ENCODE assay signal across 13 mouse cellular contexts in the genomic region with DNA sequence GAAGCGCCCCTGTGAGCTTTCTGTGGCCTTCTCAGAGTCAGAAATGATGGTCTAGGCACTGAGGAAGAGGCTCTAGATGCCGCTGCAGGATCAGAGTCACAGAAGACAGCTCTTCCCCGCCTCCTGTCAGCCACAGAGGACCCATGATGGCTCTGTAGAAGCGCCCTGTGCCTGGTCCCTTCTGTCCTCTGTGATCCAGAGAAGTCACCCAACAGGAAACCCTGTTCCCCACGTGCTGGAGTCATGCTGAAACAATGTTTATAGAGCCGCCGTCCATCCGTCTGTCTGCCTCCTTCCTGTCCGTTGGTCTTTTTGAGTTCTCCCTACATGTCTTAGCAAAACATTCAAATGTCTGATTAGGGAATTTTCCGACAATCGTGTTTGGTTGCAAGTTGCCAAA. TPM values are rescaled to one million over a fixed set of nuclear protein-coding genes. Genes with fewer than 3 reads are reported as not detected.
A peak's percentile ranks its signal among the peaks of the same experiment; 100 is the strongest.
DNase-seq lines count a peak whose midpoint lies in the region; ATAC-seq and TF ChIP-seq lines count a peak whose summit lies in the region.
"Had no signal": no experiment of that assay in that cellular context is flagged by ENCODE, and none has a peak within 500 bp of the region (broad histone marks: within the 10 kb centered on the region; RNA-seq: fewer than 3 reads in every experiment).

No protein-coding gene starts in this region.

- no peak overlapping the region for H3K9ac ChIP-seq in embryonic facial prominence, embryonic 13.5 days
- no peak overlapping the region for H3K9ac ChIP-seq in heart, embryonic 13.5 days
- H3K9ac ChIP-seq in liver, embryonic 16.5 days (ENCODE audit: low read depth, low read length): no peak overlapping the region

- H3K4me3 ChIP-seq in embryonic facial prominence, embryonic 13.5 days: no peak overlapping the region
- H3K4me3 ChIP-seq in embryonic facial prominence, embryonic 10.5 days: no peak overlapping the region
- no peak overlapping the region for H3K4me3 ChIP-seq in layer of hippocampus, adult 2 months
- no peak overlapping the region for H3K4me3 ChIP-seq in heart, embryonic 13.5 days
- H3K4me3 ChIP-seq in liver, embryonic 16.5 days (ENCODE audit: low read depth, low read length): no peak overlapping the region
- H3K4me3 ChIP-seq: erythroblast, embryonic 14.5 days had no signal

- no peak for DNase-seq in embryonic facial prominence, embryonic 10.5 days (ENCODE audit: low spot score)
- no peak for DNase-seq in layer of hippocampus, adult 2 months (ENCODE audit: low spot score in 2 of 2)
- no peak for DNase-seq in layer of hippocampus, postnatal 25 days (ENCODE audit: extremely low spot score in 1 of 2, low spot score in 1 of 2)
- no peak for DNase-seq in cerebellum, postnatal 10 days
- DNase-seq in thymus, postnatal 36 days: no peak
- DNase-seq: adrenal gland, postnatal 10 days; right cerebral cortex, adult 18-20 months had no signal

- ATAC-seq in embryonic facial prominence, embryonic 13.5 days (ENCODE audit: insufficient number of reproducible peaks, insufficient read depth, low FRiP score, low TSS enrichment, low read depth): no peak
- no peak for ATAC-seq in heart, embryonic 13.5 days (ENCODE audit: extremely low read depth, insufficient number of reproducible peaks, low FRiP score, low TSS enrichment)
- ATAC-seq in liver, embryonic 16.5 days (ENCODE audit: low read depth): no peak

- no peaks in the 10 kb centered on the region for H3K27me3 ChIP-seq in embryonic facial prominence, embryonic 13.5 days
- no peaks in the 10 kb centered on the region for H3K27me3 ChIP-seq in embryonic facial prominence, embryonic 10.5 days (replicated peaks; ENCODE audit: low read depth, poor library complexity, severe bottlenecking)
- H3K27me3 ChIP-seq in heart, embryonic 13.5 days (replicated peaks): no peaks in the 10 kb centered on the region
- no peaks in the 10 kb centered on the region for H3K27me3 ChIP-seq in liver, embryonic 16.5 days (ENCODE audit: control insufficient read depth, insufficient read depth, low read depth, low read length)

- peaks cover 87% of the 10 kb centered on the region for H3K36me3 ChIP-seq in embryonic facial prominence, embryonic 13.5 days
- H3K36me3 ChIP-seq in embryonic facial prominence, embryonic 10.5 days (replicated peaks): peaks cover 99% of the 10 kb centered on the region
- peaks cover 76% of the 10 kb centered on the region for H3K36me3 ChIP-seq in heart, embryonic 13.5 days
- H3K36me3 ChIP-seq in liver, embryonic 16.5 days (ENCODE audit: control insufficient read depth, insufficient read depth): peaks cover 43% of the 10 kb centered on the region

- 82% methylated on average over 11 of the region's 11 CpGs for WGBS in embryonic facial prominence, embryonic 13.5 days
- 85% methylated on average over 11 of the region's 11 CpGs for WGBS in embryonic facial prominence, embryonic 10.5 days
- WGBS in heart, embryonic 13.5 days: 66% methylated on average over 11 of the region's 11 CpGs
- WGBS in liver, embryonic 16.5 days (ENCODE audit: insufficient replicate concordance): 44% methylated on average over 11 of the region's 11 CpGs

- TF ChIP-seq CTCF in layer of hippocampus, adult 2 months (conservative IDR thresholded peaks at IDR 0.05): no peak

- peaks cover 2% of the 10 kb centered on the region; the same call in 1 of the 2 replicates for H3K9me3 ChIP-seq in embryonic facial prominence, embryonic 13.5 days
- peaks cover 7% of the 10 kb centered on the region; the same call in 1 of the 2 replicates for H3K9me3 ChIP-seq in embryonic facial prominence, embryonic 10.5 days
- H3K9me3 ChIP-seq in heart, embryonic 13.5 days: no peaks in the 10 kb centered on the region
- H3K9me3 ChIP-seq in liver, embryonic 16.5 days (replicated peaks; ENCODE audit: control insufficient read depth, low read length): no peaks in the 10 kb centered on the region

- H3K4me1 ChIP-seq in embryonic facial prominence, embryonic 13.5 days: 0 out of 2 replicates have a peak, but pooled peaks cover 5% of the 10 kb centered on the region
- no peaks in the 10 kb centered on the region for H3K4me1 ChIP-seq in embryonic facial prominence, embryonic 10.5 days
- H3K4me1 ChIP-seq in heart, embryonic 13.5 days: peaks cover 19% of the 10 kb centered on the region
- no peaks in the 10 kb centered on the region for H3K4me1 ChIP-seq in liver, embryonic 16.5 days (ENCODE audit: control insufficient read depth, low read depth, low read length)

- H3K4me2 ChIP-seq in embryonic facial prominence, embryonic 13.5 days: no peak overlapping the region
- H3K4me2 ChIP-seq in heart, embryonic 13.5 days: no peak overlapping the region
- H3K4me2 ChIP-seq in liver, embryonic 16.5 days (ENCODE audit: low read depth, low read length): no peak overlapping the region

- H3K27ac ChIP-seq in embryonic facial prominence, embryonic 13.5 days: 0 out of 2 replicates have a peak overlapping the region, but pooled peaks have one; percentile 7
- H3K27ac ChIP-seq in embryonic facial prominence, embryonic 10.5 days (replicated peaks): no peak overlapping the region
- H3K27ac ChIP-seq in layer of hippocampus, adult 2 months: 0 out of 2 replicates have a peak overlapping the region, but pooled peaks have one; percentile 3
- peak overlapping the region; percentile 16 for H3K27ac ChIP-seq in heart, embryonic 13.5 days (replicated peaks)
- H3K27ac ChIP-seq in liver, embryonic 16.5 days (ENCODE audit: low read length): 0 out of 2 replicates have a peak overlapping the region, but pooled peaks have one; percentile 13

RNA-seq across cellular contexts. Expression of a gene that starts 12.8 kb away (rescaled TPM):
- polyA plus RNA-seq in embryonic facial prominence, embryonic 13.5 days (2015; fragmentation: Nextera tagmentation; extraction: Ambion mirVana): 7.4 and 7.9 TPM in 2 replicates
- 8.4 and 8.5 TPM in 2 replicates for polyA plus RNA-seq in embryonic facial prominence, embryonic 10.5 days (2016; fragmentation: Nextera tagmentation; extraction: Ambion mirVana)
- total RNA-seq in layer of hippocampus, adult 2 months (2021): 1 to 10 TPM; 2.5 to 5.4 TPM
- 1 to 10 TPM; 2.7 to 4.0 TPM for total RNA-seq in layer of hippocampus, postnatal 25 days (2021)
- polyA plus RNA-seq in heart, embryonic 13.5 days (2015; fragmentation: Nextera tagmentation; extraction: Ambion mirVana): 2.3 and 3.0 TPM in 2 replicates
- 0.99 and 1.6 TPM in 2 replicates for polyA plus RNA-seq in liver, embryonic 16.5 days (2015; fragmentation: Nextera tagmentation; extraction: Ambion mirVana)
- polyA plus RNA-seq: erythroblast, embryonic 14.5 days had no signal

RNA-seq across cellular contexts. Expression of a gene that starts 38.4 kb away (rescaled TPM):
- 18.9 and 23.3 TPM in 2 replicates for polyA plus RNA-seq in embryonic facial prominence, embryonic 13.5 days (2015; fragmentation: Nextera tagmentation; extraction: Ambion mirVana)
- polyA plus RNA-seq in embryonic facial prominence, embryonic 10.5 days (2016; fragmentation: Nextera tagmentation; extraction: Ambion mirVana): 6.1 and 8.7 TPM in 2 replicates
- total RNA-seq in layer of hippocampus, adult 2 months (2021): 10 to 100 TPM; 15.5 to 16.2 TPM
- 10 to 100 TPM; 15.1 to 21.6 TPM for total RNA-seq in layer of hippocampus, postnatal 25 days (2021)
- 2.2 and 3.1 TPM in 2 replicates for polyA plus RNA-seq in heart, embryonic 13.5 days (2015; fragmentation: Nextera tagmentation; extraction: Ambion mirVana)
- polyA plus RNA-seq in liver, embryonic 16.5 days (2015; fragmentation: Nextera tagmentation; extraction: Ambion mirVana): 1.1 and 1.3 TPM in 2 replicates
- total RNA-seq: megakaryocyte, adult 5-6 weeks; neutrophil, adult 5-6 weeks had no signal

RNA-seq across cellular contexts. Expression of a gene that starts 53.2 kb away (rescaled TPM):
- polyA plus RNA-seq in embryonic facial prominence, embryonic 13.5 days (2015; fragmentation: Nextera tagmentation; extraction: Ambion mirVana): 23.3 and 24.2 TPM in 2 replicates
- 29.3 and 30.6 TPM in 2 replicates for polyA plus RNA-seq in embryonic facial prominence, embryonic 10.5 days (2016; fragmentation: Nextera tagmentation; extraction: Ambion mirVana)
- 10 to 100 TPM; 21.2 to 22.8 TPM for total RNA-seq in layer of hippocampus, adult 2 months (2021)
- 10 to 100 TPM; 25.2 to 25.8 TPM for total RNA-seq in layer of hippocampus, postnatal 25 days (2021)
- 12.8 and 14.2 TPM in 2 replicates for polyA plus RNA-seq in heart, embryonic 13.5 days (2015; fragmentation: Nextera tagmentation; extraction: Ambion mirVana)
- polyA plus RNA-seq in liver, embryonic 16.5 days (2015; fragmentation: Nextera tagmentation; extraction: Ambion mirVana): 16.3 and 18.0 TPM in 2 replicates
